Mouse (Mus musculus) bone marrow, adult 2 months (tissue): ENCODE data around the gene Hhat. TPM values are rescaled to one million over a fixed set of nuclear protein-coding genes. Genes with fewer than 3 reads are reported as not detected.

Experiments
- H3K27ac ChIP-seq: fragments of 200-500 bp; 2 replicates; pipeline ENCODE4 v1.5.1; 2012; ENCODE audit warnings: low read depth, mild to moderate bottlenecking, control low read depth, inconsistent platforms, low read length; ENCODE audit not compliant: control insufficient read depth, poor library complexity, insufficient read depth
- H3K4me1 ChIP-seq: fragments of 200-500 bp; 2 replicates; pipeline ENCODE4 v1.6.1; 2011; ENCODE audit warnings: low read length; ENCODE audit not compliant: control insufficient read depth, insufficient read depth
- H3K4me3 ChIP-seq: fragments of 200-500 bp; replicated peaks from 2 replicates; pipeline ENCODE3; 2011; ENCODE audit warnings: mild to moderate bottlenecking, low read depth, low read length, control low read depth; ENCODE audit not compliant: control insufficient read depth
- CTCF ChIP-seq: fragments of 200-500 bp; IDR thresholded peaks from 2 replicates; pipeline ENCODE4 v1.5.1; 2011; ENCODE audit warnings: low read length, control low read depth; ENCODE audit not compliant: control insufficient read depth, insufficient read depth
- POLR2A ChIP-seq: fragments of 200-500 bp; IDR thresholded peaks from 2 replicates; pipeline ENCODE4 v1.6.1; 2011; ENCODE audit warnings: low read depth, mild to moderate bottlenecking, control low read depth, low read length, borderline replicate concordance; ENCODE audit not compliant: control insufficient read depth
- WGBS: fragments of 180-500 bp; shearing (Covaris S2); methylation state at CpG from one replicate; pipeline ENCODE4 v1.1.7; 2018; 5-methylcytosine and 5-hydroxymethylcytosine counted together
- polyA plus RNA-seq: library from polyadenylated mRNA; stranded (reverse); fragments of >200 nt; gene quantifications from 2 replicates; pipeline ENCODE4 v1.2.4, GENCODE M21; 2011; ENCODE audit warnings: low replicate concordance; ENCODE audit not compliant: missing spikeins, insufficient read depth, insufficient read length

Gene Hhat
- polyA plus RNA-seq, 1 experiment = 1.4 TPM

GRCm38 (mm10) chr1:192451722-192452121, 319.3 kb downstream of the Hhat start:
- 50% methylated on average over 4 of the region's 4 CpGs for WGBS
- H3K4me3 ChIP-seq = no peak overlapping the region
- no peak overlapping the region for H3K27ac ChIP-seq
- TF ChIP-seq CTCF (no peak), POLR2A (no peak)
- no peaks in the 10 kb centered on the region; the same call in 1 of the 2 replicates for H3K4me1 ChIP-seq

GRCm38 (mm10) chr1:192450425-192450824, 320.6 kb downstream of the Hhat start:
- Histone ChIP-seq H3K27ac (no peak overlapping the region), H3K4me1 (no peaks in the 10 kb centered on the region; the same call in 1 of the 2 replicates), H3K4me3 (no peak overlapping the region)
- no peak for TF ChIP-seq POLR2A
- no peak for TF ChIP-seq CTCF

- Histone ChIP-seq H3K4me1 (no peaks in the 10 kb centered on the region; the same call in 1 of the 2 replicates), H3K4me3 (no peak overlapping the region), H3K27ac (no peak overlapping the region)
- TF ChIP-seq POLR2A = no peak
- no peak for TF ChIP-seq CTCF
- 18% methylated on average over 4 of the region's 4 CpGs for WGBS
Observed at GRCm38 (mm10) chr1:192449572-192450351, 321.3 kb downstream of the Hhat start.

GRCm38 (mm10) chr1:192448512-192448911, 322.5 kb downstream of the Hhat start:
- TF ChIP-seq CTCF (no peak), POLR2A (no peak)
- Histone ChIP-seq H3K27ac (no peak overlapping the region), H3K4me1 (no peaks in the 10 kb centered on the region; the same call in 1 of the 2 replicates), H3K4me3 (no peak overlapping the region)
- WGBS = 74% methylated on average over 1 of the region's 1 CpGs

- Histone ChIP-seq H3K4me3 (no peak overlapping the region), H3K27ac (no peak overlapping the region), H3K4me1 (no peaks in the 10 kb centered on the region; the same call in 1 of the 2 replicates)
- 40% methylated on average over 2 of the region's 2 CpGs for WGBS
- TF ChIP-seq POLR2A = no peak
- TF ChIP-seq CTCF = no peak
Observed at GRCm38 (mm10) chr1:192447666-192448065, 323.4 kb downstream of the Hhat start.

Other genes with a start within 250 kb of the Hhat start
- 1.0 and 3.2 TPM in 2 replicates for gene Sertad4, start 84.5 kb upstream of the Hhat start, polyA plus RNA-seq